Mouse (Mus musculus) neural tube, embryonic 11.5 days (tissue): ENCODE measurements around the gene Axin1. TPM values are rescaled to one million over a fixed set of nuclear protein-coding genes. Genes with fewer than 3 reads are reported as not detected.
A peak's percentile ranks its signal among the peaks of the same experiment; 100 is the strongest.

ENCODE experiments used
- ATAC-seq: fragments of 200-750 bp; cut with Nextera tagmentation; 2 replicates; pipeline ENCODE4 v1.8.0; 2017; ENCODE audit warnings: moderate number of reproducible peaks, mild to moderate bottlenecking, moderate TSS enrichment, moderate library complexity; ENCODE audit not compliant: insufficient read depth, low FRiP score, low TSS enrichment
- DNase-seq: peaks from one replicate; pipeline ENCODE4 v3.0.0-alpha.2; 2015; ENCODE audit warnings: low spot score
- H3K27ac ChIP-seq: fragments of 300-500 bp; sonication (generic); 2 replicates; pipeline ENCODE4 v1.5.1; 2014; ENCODE audit warnings: low read depth, mild to moderate bottlenecking, low read length
- H3K27me3 ChIP-seq: fragments of 300-500 bp; sonication (generic); 2 replicates; pipeline ENCODE4 v1.6.1; 2014; ENCODE audit warnings: mild to moderate bottlenecking, low read length, mixed read lengths; ENCODE audit not compliant: control insufficient read depth, insufficient read depth
- H3K36me3 ChIP-seq: fragments of 300-500 bp; sonication (generic); 2 replicates; pipeline ENCODE4 v1.6.1; 2014; ENCODE audit warnings: mild to moderate bottlenecking, low read length, moderate library complexity, mixed read lengths; ENCODE audit not compliant: control insufficient read depth, insufficient read depth
- H3K4me1 ChIP-seq: fragments of 300-500 bp; sonication (generic); 2 replicates; pipeline ENCODE4 v1.6.1; 2014; ENCODE audit warnings: low read length, mixed read lengths; ENCODE audit not compliant: control insufficient read depth, insufficient read depth
- H3K4me2 ChIP-seq: fragments of 300-500 bp; sonication (generic); 2 replicates; pipeline ENCODE4 v1.6.1; 2014; ENCODE audit warnings: low read depth, mild to moderate bottlenecking, moderate library complexity
- H3K4me3 ChIP-seq: fragments of 300-500 bp; sonication (generic); 2 replicates; pipeline ENCODE4 v1.5.1; 2014; ENCODE audit warnings: low read depth, low read length
- H3K9ac ChIP-seq: fragments of 300-500 bp; sonication (generic); 2 replicates; pipeline ENCODE4 v1.6.1; 2014; ENCODE audit warnings: mild to moderate bottlenecking, low read length
- H3K9me3 ChIP-seq: fragments of 300-500 bp; sonication (generic); 2 replicates; pipeline ENCODE4 v1.6.1; 2016; ENCODE audit warnings: low read length; ENCODE audit not compliant: control insufficient read depth
- WGBS: fragments of 180-500 bp; shearing (Covaris S2); extraction: QIAGEN DNeasy Blood & Tissue Kit; methylation state at CpG from one replicate; pipeline ENCODE4 v1.1.7; 2014; 5-methylcytosine and 5-hydroxymethylcytosine counted together
- polyA plus RNA-seq: library from polyadenylated mRNA; unstranded; fragments of >200 nt; fragmentation: Nextera tagmentation; extraction: Ambion mirVana; gene quantifications from 2 replicates; pipeline ENCODE4 v1.2.1, GENCODE M21; 2014

The Axin1 gene
- polyA plus RNA-seq, 1 experiment from 2014 or later = 19.3 TPM

DNA sequence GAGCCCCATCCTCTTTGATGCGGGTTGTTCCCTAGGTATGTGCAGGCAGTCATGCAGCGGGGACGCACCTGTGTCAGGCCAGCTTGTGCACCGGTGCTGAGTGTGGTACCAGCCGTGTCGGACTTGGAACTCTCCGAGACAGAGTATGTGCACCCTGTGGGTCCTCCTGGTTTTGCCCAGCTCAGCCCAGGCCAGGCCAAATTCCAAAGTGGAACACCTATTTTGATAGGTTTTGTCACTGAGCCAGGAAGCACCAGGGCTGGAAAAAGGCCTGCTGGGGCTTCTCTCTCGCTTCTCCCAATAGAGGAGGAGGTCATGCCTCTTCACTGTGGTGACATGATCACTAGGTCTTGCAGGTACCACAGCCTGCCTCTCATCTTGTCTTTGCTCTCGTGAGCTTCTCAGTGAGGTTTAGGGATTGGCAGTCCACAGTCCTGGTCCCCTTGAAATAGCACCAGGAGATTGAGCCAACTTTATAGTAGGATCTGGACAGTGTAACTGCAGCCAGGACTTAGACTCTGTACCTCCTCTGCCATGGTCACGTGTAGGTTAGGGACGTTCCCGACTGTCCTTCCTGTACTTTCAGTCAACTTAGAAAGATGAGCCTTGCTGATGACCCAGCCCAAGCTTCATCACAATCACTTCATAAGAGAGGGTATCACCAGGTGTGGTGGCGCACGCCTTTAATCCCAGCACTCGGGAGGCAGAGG, 54.1 kb downstream of the Axin1 start:
- H3K4me2 ChIP-seq = no peak overlapping the region
- H3K4me3 ChIP-seq = no peak overlapping the region
- DNase-seq (no peak), ATAC-seq (no peak)
- WGBS = 99% methylated on average over 15 of the region's 15 CpGs
- no peak overlapping the region for H3K9ac ChIP-seq
- H3K27me3 ChIP-seq = no peaks in the 10 kb centered on the region
- H3K9me3 ChIP-seq = no peaks in the 10 kb centered on the region
- peaks cover 26% of the 10 kb centered on the region for H3K36me3 ChIP-seq
- no peak overlapping the region for H3K27ac ChIP-seq
- no peaks in the 10 kb centered on the region for H3K4me1 ChIP-seq

DNA sequence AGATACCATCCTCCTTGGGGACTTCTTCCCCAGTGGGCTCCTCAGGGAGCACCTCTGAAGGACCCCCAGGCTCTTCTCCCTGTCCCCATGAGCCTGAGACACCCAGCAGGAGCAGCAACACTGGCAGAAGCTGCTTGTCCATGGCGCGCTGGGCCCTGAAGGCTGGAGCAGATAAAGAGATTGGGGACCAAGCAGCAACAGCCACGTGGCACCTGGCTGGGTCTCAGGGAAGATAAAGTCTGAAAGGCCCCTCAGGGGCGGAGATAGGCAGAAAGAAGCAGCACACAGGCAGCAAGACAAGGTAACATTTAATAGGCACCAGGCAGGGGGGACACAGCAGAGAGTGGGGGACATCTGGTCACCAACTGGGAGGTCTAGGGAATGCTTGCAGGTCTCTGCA, 60.4 kb downstream of the Axin1 start, which contains the start of gene Pdia2:
TSS of gene Pdia2 (minus strand) at position 196 of the 400 bp plus-strand sequence.
- Histone ChIP-seq H3K4me2 (no peak within 1 kb of the TSS), H3K36me3 (peaks cover 13% of the 10 kb centered on the region), H3K9me3 (no peaks in the 10 kb centered on the region), H3K9ac (no peak within 1 kb of the TSS), H3K4me3 (no peak within 1 kb of the TSS), H3K27me3 (peaks cover 43% of the 10 kb centered on the region), H3K4me1 (0 out of 2 replicates have a peak, but pooled peaks cover 3% of the 10 kb centered on the region), H3K27ac (no peak within 1 kb of the TSS)
- ATAC-seq (no peak), DNase-seq (no peak)
- WGBS = 77% methylated on average over 4 of the region's 4 CpGs

DNA sequence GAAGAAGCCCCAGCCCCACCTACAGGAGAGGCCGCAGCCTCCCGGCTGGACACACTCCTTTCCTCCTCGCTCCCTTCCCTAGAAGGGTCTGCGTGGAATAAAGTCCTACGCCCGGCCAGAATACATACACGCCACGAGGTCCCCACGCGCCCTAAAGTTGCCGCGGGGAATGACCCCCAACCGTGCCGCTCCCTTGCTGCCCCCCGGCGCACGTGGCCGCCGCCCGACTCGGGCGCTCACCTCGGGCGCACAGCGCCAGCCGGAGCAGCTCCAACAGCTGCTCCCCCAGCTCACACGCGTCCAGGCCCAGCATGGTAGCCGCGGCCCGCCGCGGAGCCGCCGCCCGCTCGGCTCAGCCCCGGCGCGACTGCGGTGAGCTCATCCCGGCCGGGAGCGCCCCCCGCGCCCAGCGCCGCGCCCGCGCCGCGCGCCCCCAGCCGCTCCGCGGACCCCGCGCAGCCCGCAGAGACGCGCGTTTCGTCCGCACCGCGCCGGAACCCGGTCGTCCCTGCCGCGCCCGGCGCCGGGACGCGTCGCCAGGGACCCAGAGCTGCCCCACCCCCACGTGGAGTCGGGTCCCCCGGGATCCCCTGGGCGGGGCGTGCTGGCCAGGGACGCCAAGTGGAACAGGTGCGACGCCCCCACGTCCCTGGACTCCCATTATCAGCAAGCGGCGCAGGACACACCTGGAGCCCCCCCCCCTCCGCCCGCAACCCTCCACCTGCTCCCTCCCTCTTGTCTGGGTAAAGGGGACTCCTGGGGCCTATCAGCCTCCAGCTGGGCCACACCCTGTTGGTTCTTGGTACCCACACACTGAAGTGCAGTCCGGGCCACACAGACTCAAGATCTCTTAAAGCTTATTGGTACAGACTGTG, 62.6 kb downstream of the Axin1 start:
- WGBS = under 1% methylated on average over 57 of the region's 92 CpGs
- H3K27ac ChIP-seq = no peak overlapping the region
- 0 out of 2 replicates have a peak, but pooled peaks cover 3% of the 10 kb centered on the region for H3K4me1 ChIP-seq
- DNase-seq (peak; percentile 55), ATAC-seq (peak; percentile 45; the same call in 1 of the 2 replicates)
- H3K4me3 ChIP-seq = peak overlapping the region; percentile 42
- peak overlapping the region; percentile 97 for H3K4me2 ChIP-seq
- peak overlapping the region; percentile 54 for H3K9ac ChIP-seq
- H3K27me3 ChIP-seq = peaks cover 52% of the 10 kb centered on the region
- peaks cover 3% of the 10 kb centered on the region; the same call in 1 of the 2 replicates for H3K36me3 ChIP-seq
- H3K9me3 ChIP-seq = no peaks in the 10 kb centered on the region

DNA sequence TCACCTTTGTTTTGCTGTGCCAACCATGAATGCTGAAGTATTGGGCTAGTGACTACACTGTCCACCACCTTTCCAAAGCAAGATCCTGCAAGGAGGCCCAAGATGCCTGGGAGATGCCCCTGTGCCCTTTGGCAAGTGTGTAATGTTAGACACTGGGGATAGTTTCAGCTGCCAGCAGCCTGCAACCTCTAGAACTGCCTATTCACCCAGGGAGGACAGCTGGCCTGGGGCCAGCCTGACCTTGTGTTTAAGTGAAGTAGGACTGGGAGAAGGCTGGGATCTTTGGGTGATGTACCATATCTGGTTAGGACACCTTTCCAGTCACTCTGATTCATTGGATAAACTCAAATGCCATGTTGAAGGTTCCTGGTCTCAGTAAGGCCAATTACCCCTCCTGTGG, 63.5 kb downstream of the Axin1 start:
- Histone ChIP-seq H3K9me3 (no peaks in the 10 kb centered on the region), H3K27me3 (peaks cover 52% of the 10 kb centered on the region), H3K4me1 (0 out of 2 replicates have a peak, but pooled peaks cover 3% of the 10 kb centered on the region), H3K4me2 (no peak overlapping the region), H3K27ac (no peak overlapping the region), H3K4me3 (no peak overlapping the region), H3K9ac (no peak overlapping the region), H3K36me3 (0 out of 2 replicates have a peak, but pooled peaks cover 3% of the 10 kb centered on the region)
- no peak for DNase-seq
- ATAC-seq = no peak

DNA sequence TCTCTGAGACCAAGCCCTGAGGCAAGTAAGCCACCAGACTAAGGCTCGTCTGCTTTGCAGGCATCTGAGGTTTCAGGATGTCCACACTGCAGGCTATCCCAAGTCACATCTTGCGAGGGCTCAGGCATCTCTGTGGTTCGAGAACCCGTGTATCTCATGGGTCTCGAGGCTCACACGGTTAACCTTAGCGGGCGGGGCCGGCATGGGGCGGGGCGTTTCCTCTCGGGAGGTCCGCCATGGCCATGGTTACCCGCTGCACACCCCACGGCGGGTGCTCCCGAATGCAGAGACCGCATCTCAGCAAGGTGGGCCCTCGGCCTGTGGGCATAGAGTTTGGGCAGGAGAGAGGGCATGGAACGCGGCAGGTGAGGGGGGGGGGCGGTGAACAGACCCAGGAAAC, 64.2 kb downstream of the Axin1 start, which contains the start of gene Rgs11:
TSS of gene Rgs11 (plus strand) at position 215 of the 400 bp plus-strand sequence.
- H3K27me3 ChIP-seq = peaks cover 52% of the 10 kb centered on the region
- 2% methylated on average over 22 of the region's 22 CpGs for WGBS
- peak within 1 kb of the TSS; percentile 29 for H3K4me3 ChIP-seq
- H3K9ac ChIP-seq = no peak within 1 kb of the TSS
- no peak for ATAC-seq
- 0 out of 2 replicates have a peak, but pooled peaks cover 3% of the 10 kb centered on the region for H3K36me3 ChIP-seq
- H3K4me2 ChIP-seq = peak within 1 kb of the TSS; percentile 51
- H3K4me1 ChIP-seq = 0 out of 2 replicates have a peak, but pooled peaks cover 3% of the 10 kb centered on the region
- H3K9me3 ChIP-seq = no peaks in the 10 kb centered on the region
- no peak for DNase-seq
- H3K27ac ChIP-seq = no peak within 1 kb of the TSS

DNA sequence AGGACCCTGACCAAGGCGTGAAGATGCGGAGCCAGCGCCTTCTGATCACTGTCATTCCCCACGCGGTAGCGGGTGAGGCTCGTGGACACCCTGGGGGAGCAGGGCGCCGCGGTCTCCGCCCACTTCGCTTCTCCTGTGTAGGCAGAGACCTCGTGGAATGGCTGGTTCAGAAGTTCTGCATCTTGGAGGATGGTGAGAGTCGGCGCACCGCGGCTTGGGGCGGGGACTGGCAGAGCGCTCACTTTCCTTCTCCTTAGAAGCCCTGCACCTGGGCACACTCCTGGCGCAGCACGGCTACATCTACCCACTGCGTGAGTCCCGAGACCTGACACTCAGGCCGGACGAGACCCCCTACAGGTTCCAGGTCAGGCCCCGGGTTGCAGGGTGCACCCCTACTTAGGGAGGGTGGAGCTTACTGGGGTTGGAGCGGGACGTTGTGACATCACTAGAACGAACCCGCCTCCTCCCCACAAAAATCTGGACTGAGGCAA, 64.9 kb downstream of the Axin1 start:
- Histone ChIP-seq H3K4me2 (peak overlapping the region; percentile 51), H3K9ac (no peak overlapping the region), H3K4me3 (peak overlapping the region; percentile 29), H3K27me3 (peaks cover 52% of the 10 kb centered on the region), H3K36me3 (no peaks in the 10 kb centered on the region), H3K4me1 (0 out of 2 replicates have a peak, but pooled peaks cover 3% of the 10 kb centered on the region), H3K9me3 (no peaks in the 10 kb centered on the region), H3K27ac (no peak overlapping the region)
- WGBS = under 1% methylated on average over 30 of the region's 30 CpGs
- no peak for ATAC-seq
- DNase-seq = no peak

DNA sequence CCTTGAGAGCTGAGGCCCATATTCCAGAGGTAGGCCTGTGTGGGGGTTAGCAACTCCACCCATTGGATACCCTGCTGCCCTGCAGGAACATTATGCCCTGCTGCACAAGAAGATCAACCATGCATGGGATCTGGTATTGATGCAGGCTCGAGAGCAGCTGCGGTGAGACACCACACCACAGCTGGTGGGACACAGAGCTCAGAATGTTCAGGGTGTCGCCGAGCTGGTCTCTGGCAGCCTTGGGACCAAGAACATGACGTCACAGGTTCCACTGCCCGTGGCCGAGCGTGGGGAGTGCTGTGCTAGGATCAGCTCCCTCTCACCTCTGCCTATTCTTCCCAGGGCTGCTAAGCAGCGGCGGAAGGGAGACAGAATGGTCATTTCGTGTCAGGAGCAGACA, 66.3 kb downstream of the Axin1 start:
- Histone ChIP-seq H3K27me3 (peaks cover 48% of the 10 kb centered on the region), H3K9ac (no peak overlapping the region; the same call in 1 of the 2 replicates), H3K4me3 (no peak overlapping the region), H3K4me2 (no peak overlapping the region), H3K27ac (no peak overlapping the region), H3K9me3 (no peaks in the 10 kb centered on the region), H3K36me3 (no peaks in the 10 kb centered on the region), H3K4me1 (0 out of 2 replicates have a peak, but pooled peaks cover 3% of the 10 kb centered on the region)
- DNase-seq (no peak), ATAC-seq (no peak)
- WGBS = 38% methylated on average over 11 of the region's 11 CpGs

DNA sequence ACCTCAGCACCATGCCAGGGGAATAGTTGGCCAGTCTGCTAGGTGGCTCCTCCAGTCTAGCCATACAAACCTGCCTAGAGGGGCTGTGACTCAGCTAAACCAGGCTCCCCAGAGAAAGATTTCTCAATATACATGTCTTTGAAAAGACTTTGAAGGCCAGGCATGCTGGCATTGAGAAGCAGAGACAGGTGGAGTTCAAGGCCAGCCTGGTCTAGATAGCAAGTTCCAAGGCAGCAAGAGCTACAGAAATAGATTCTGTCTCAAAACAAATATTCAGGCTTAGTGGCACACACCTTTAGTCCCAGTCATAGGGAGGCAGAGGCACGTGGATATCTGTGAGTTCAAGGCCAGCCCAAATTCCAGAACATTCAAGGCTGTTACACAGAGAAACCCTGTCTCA, 67.9 kb downstream of the Axin1 start:
- H3K36me3 ChIP-seq = no peaks in the 10 kb centered on the region
- no peak overlapping the region for H3K4me2 ChIP-seq
- H3K4me3 ChIP-seq = no peak overlapping the region
- no peak overlapping the region for H3K27ac ChIP-seq
- H3K27me3 ChIP-seq = peaks cover 34% of the 10 kb centered on the region
- 67% methylated on average over 1 of the region's 1 CpGs for WGBS
- 0 out of 2 replicates have a peak, but pooled peaks cover 3% of the 10 kb centered on the region for H3K4me1 ChIP-seq
- H3K9me3 ChIP-seq = no peaks in the 10 kb centered on the region
- DNase-seq (no peak), ATAC-seq (no peak)
- no peak overlapping the region for H3K9ac ChIP-seq
